Mouse (Mus musculus) thymus, postnatal 25 days (tissue): ENCODE data around the gene Hagh.

Source experiments
- DNase-seq: peaks from one replicate; pipeline ENCODE4 v3.0.0; 2022

The Hagh gene

GRCm38 (mm10) chr17:24839842-24840241 lies at the start of gene Hagh:
Hagh (plus strand) TSS chr17:24840143.
- DNase-seq: no peak

DNA sequence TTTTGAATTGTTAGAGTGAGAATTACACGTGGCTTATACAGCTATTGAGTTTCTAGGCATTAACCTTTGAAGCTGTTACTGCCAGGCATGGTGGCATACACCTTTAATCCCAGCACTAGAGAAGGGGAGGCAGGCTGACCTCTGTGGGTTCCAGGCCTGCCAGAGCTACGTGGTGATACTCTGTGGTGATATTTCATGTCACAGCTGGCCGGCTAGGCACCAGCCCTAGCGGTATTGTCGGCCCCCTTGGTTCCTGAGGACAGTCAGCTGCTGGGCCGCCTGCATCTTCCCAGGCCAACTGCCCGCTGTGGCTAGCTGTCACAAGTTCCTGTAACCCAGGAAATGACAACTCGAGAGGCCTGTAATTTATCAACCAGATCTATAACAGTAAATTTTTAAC lies 47.8 kb upstream of the Hagh start:
- DNase-seq: no peak

- DNase-seq: no peak
Observed at GRCm38 (mm10) chr17:24794791-24795190, 45.2 kb upstream of the Hagh start.

DNA sequence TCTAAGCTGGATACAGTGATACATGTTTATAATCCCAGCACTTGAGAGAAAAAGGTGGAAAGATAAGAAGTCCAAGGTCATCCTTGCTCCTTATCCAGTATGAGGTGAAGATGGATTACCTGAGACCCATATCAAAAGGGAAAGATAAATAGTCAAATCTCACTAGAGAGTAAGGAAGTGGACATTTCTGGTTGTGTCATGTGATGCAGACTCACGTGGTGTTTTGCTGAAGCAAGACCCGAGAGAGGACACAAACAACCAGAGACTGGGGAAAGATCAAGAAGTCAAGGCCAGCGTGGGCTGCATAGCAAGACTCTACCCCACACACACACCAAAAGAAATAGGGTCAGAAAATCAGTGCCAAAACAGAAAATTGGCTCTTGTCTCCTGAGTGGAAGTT lies 43.0 kb upstream of the Hagh start:
- no peak for DNase-seq

DNA sequence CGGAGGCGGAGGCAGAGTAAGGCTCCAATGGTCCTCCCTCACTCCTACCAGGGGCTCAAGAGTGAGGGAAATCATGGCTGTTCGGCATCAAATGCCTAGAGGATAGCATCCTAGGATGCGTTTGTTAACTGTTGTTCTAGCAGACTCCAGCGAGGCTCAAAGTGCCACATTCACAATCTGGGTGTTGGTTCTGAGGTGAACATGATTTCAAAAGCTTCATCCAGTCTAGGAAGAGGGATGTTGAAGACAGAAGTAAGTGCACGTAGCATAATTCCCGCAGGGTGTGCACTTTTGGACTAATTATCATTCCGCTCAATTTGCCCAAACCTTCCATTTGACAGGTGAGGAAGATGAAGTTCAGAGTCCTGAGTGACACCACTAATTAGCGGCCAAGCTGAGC lies 41.7 kb upstream of the Hagh start:
- DNase-seq: no peak

- no peak for DNase-seq
Observed at GRCm38 (mm10) chr17:24799476-24799875, 40.5 kb upstream of the Hagh start.

- no peak for DNase-seq
Observed at GRCm38 (mm10) chr17:24800524-24800923, 39.4 kb upstream of the Hagh start.

DNA sequence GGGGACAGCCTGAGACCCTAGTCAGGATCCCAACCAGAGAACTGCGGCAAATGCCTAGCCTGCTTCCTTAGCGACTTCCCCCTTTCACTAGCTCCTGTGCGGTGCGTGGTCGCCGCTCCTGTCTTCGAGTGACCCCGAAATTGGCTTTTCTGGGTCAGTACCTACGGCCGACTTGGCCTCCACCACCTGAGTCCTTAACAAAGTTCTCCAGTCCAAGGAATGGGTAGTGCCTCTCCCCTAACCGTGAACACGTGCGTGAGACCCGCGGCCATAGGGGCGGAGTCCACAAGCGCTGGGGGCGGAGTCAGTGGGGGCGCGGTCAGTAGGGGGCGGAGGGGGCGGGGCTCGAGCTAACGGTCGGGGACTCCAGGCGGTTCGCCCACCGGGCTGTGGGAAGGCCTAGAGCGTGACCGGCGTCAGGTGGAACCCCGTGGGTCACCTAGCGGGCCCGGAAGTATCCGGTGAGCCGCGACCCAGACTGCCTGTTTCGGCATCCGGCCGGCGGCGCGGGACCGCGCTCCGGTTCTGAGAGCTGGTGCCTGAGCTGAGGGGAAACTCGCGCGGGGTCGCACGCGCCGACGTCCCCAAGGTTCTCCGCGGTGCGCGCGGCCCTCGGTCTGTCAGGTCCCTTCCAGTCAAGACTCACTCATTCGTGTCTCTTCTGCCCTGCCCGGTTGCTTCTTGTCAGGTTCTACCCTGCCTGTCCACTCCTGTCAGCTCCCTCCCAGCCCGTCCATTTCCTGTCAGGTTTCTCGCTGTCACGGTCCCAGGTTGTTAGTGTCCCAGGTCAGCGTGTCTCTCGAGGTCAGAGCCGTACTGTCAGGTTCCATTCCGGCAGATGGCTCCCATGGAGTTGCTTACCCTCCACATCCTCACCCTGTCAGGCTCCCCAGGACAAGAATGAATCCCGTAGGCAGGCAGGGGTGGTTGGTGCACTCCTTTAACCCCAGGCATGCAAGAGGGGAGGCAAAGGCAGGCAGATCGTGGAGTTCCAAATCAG lies 35.7 kb upstream of the Hagh start, which contains the start of gene Meiob:
TSS of gene Meiob (plus strand) at position 338 of the 1,000 bp plus-strand sequence.
- peak; percentile 72 for DNase-seq

GRCm38 (mm10) chr17:24811211-24811610 lies 28.7 kb upstream of the Hagh start:
- DNase-seq: no peak

GRCm38 (mm10) chr17:24812215-24812614 lies 27.7 kb upstream of the Hagh start:
- no peak for DNase-seq

- no peak for DNase-seq
Observed at GRCm38 (mm10) chr17:24815256-24815655, 24.7 kb upstream of the Hagh start.

GRCm38 (mm10) chr17:24817503-24817902 lies 22.4 kb upstream of the Hagh start:
- no peak for DNase-seq

DNA sequence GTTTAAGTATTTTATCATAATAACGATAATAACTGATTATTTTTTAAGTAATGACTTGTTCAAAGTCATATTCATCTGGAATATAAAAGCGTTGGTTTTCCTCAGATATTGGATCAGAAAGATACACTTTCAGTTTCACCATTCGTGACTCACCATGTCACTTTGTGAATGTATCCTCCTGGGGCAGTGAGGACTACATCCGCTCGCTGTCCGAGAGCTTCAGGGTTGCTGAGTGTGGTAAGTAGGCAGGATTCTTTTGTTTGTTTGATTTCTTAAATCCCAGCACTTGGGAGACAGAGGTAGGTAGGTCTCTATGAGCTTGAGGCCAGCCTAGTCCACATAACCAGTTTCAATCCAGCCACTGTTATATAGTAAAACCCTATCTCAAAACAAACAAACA lies 21.8 kb upstream of the Hagh start:
- no peak for DNase-seq

DNA sequence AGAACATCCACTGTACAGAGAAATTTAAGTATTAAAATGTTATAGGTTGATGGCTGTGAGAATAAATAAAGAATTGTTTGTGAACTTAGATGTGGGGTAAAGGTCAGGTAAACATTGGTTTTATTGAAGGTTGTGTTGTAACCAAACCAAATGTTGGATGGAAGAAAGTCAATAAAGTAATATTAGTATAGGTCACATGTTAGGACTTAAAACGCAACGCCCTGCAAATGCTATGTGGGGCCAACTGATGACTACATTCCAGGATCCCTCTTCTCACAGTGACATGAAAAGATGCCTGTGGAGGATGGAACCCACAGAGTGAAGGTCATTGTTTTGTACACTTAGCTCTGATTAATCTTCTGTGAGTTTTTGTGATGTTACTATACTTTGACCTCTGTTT lies 20.5 kb upstream of the Hagh start:
- no peak for DNase-seq

- no peak for DNase-seq
Observed at GRCm38 (mm10) chr17:24821351-24822280, 18.3 kb upstream of the Hagh start.

- DNase-seq: no peak
Observed at GRCm38 (mm10) chr17:24840341-24840740, 398 bp downstream of the Hagh start.

- DNase-seq: peak; percentile 53
Observed at GRCm38 (mm10) chr17:24841133-24841532, 1.2 kb downstream of the Hagh start.

GRCm38 (mm10) chr17:24842631-24843030 lies 2.7 kb downstream of the Hagh start:
- no peak for DNase-seq

DNA sequence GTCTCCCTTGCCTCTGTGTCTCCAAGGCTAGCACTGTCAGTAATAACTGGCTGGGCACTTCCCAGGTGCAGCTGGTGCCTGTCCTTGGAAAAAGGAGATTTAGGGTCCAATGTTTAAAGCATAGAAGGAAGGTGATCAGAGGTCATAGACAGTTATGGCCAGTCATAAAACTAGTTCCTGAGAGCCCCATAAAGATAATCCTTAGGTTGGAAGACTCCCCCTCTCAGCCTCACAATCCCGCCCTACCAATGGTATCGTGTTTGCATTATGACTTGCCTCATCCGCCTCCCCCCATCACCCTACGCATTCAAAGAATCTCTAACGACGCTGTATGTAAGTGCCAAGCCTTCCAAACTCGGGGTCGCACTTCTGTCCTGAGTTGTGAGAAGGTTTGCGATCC lies 4.6 kb downstream of the Hagh start:
- DNase-seq: no peak

- no peak for DNase-seq
Observed at GRCm38 (mm10) chr17:24847386-24847785, 7.4 kb downstream of the Hagh start.

- DNase-seq: no peak
Observed at GRCm38 (mm10) chr17:24848600-24849031, 8.7 kb downstream of the Hagh start.

GRCm38 (mm10) chr17:24849733-24850064 lies 9.8 kb downstream of the Hagh start:
- no peak for DNase-seq

GRCm38 (mm10) chr17:24850065-24850772 lies 10.3 kb downstream of the Hagh start, which contains the start of gene Fahd1:
Fahd1 (minus strand) TSS chr17:24850364.
- peak; percentile 92 for DNase-seq
